Mouse (Mus musculus) C2C12 (cell line): Measurements from ENCODE around the gene Dcaf5.

Experiments used
- CTCF ChIP-seq: IDR thresholded peaks from one replicate; pipeline ENCODE4 v1.5.1; 2011; ENCODE audit not compliant: control insufficient read depth, insufficient read depth, insufficient read length
- MYOG ChIP-seq: IDR thresholded peaks from one replicate; pipeline ENCODE4 v1.6.1; 2011; ENCODE audit not compliant: control insufficient read depth, insufficient read length; ENCODE audit errors: extremely low read depth

DNA sequence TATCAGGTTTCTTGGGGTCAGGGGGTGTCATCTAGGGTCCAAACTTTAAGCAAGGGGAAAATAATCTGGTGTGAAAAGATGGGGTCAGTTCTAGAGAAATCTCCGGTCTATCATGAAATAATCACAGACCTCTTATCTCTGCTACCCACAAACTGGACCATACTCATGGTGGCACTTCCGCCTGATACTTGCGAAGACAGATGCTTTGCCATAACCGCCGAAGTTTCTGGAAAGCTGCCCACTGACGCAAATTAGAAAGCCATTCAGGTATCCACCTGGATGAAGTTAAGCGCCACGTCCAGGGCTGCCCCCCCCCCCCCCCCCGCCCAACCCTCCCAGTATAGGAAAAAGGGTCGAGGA is 1.8 kb downstream of the Dcaf5 start:
- no peak for TF ChIP-seq CTCF
- TF ChIP-seq MYOG: no peak
